In the genomic region with DNA sequence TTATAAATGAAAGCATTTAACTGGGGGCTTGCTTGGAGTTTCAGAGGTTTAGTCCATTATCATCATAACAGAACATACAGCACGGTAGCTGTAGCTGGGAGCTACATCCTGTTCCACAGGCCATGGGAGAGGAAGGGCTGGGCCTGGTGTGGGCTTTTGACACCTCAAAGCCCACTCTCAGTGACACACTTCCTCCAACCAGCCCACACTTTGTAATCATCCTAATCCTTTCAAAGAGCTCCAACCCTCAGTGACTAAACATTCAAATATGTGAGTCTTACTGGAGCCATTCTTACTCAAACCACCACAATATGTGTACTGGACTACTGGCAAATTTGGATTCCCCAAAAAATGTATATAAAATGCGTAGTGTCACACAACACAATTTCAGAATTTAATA, we compare ENCODE assay signal across 24 mouse cellular contexts.
"Had no signal": no experiment of that assay in that cellular context is flagged by ENCODE, and none has a peak within 500 bp of the region (broad histone marks: within the 10 kb centered on the region; RNA-seq: fewer than 3 reads in every experiment).

No protein-coding gene starts in this region.

- H3K9me3 ChIP-seq: heart, embryonic 10.5 days; heart, embryonic 12.5 days; hindbrain, embryonic 10.5 days; hindbrain, embryonic 12.5 days; intestine, embryonic 15.5 days; kidney, embryonic 15.5 days; limb, embryonic 13.5 days; limb, embryonic 15.5 days; liver, embryonic 12.5 days had no signal

- H3K4me3 ChIP-seq: gastrocnemius, adult 2 months; heart, embryonic 10.5 days; heart, embryonic 12.5 days; hindbrain, embryonic 10.5 days; hindbrain, embryonic 12.5 days; intestine, embryonic 15.5 days; kidney, embryonic 15.5 days; limb, embryonic 13.5 days; limb, embryonic 15.5 days; liver, embryonic 12.5 days had no signal

- DNase-seq: gastrocnemius, adult 2 months; gastrocnemius, postnatal 10 days; gastrocnemius, postnatal 25 days; heart, adult 18-20 months; heart, postnatal 10 days; heart, postnatal 4 days; kidney, adult 18-20 months; kidney, adult 8-10 months; kidney, postnatal 14 days; kidney, postnatal 36 days; layer of hippocampus, adult 9-11 months; layer of hippocampus, postnatal 36 days; left cerebral cortex, postnatal 4 days had no signal

- H3K36me3 ChIP-seq: heart, embryonic 10.5 days; heart, embryonic 12.5 days; hindbrain, embryonic 10.5 days; hindbrain, embryonic 12.5 days; intestine, embryonic 15.5 days; kidney, embryonic 15.5 days; limb, embryonic 13.5 days; limb, embryonic 15.5 days; liver, embryonic 12.5 days had no signal

- H3K27me3 ChIP-seq: heart, embryonic 12.5 days; hindbrain, embryonic 12.5 days; intestine, embryonic 15.5 days; kidney, embryonic 15.5 days; limb, embryonic 13.5 days; limb, embryonic 15.5 days; liver, embryonic 12.5 days had no signal

- H3K4me1 ChIP-seq: heart, embryonic 10.5 days; heart, embryonic 12.5 days; hindbrain, embryonic 10.5 days; hindbrain, embryonic 12.5 days; intestine, embryonic 15.5 days; kidney, embryonic 15.5 days; limb, embryonic 13.5 days; limb, embryonic 15.5 days had no signal

- H3K9ac ChIP-seq: heart, embryonic 12.5 days; hindbrain, embryonic 12.5 days; hindbrain, embryonic 14.5 days; intestine, embryonic 15.5 days; kidney, embryonic 15.5 days; limb, embryonic 13.5 days; limb, embryonic 15.5 days; liver, embryonic 12.5 days had no signal

- H3K27ac ChIP-seq: gastrocnemius, adult 2 months; heart, embryonic 10.5 days; hindbrain, embryonic 10.5 days; hindbrain, embryonic 12.5 days; hindbrain, embryonic 14.5 days; intestine, embryonic 15.5 days; kidney, embryonic 15.5 days; kidney, postnatal 0 days; limb, embryonic 13.5 days; limb, embryonic 15.5 days; liver, embryonic 12.5 days had no signal
